Mouse (Mus musculus): Measurements from ENCODE around the gene Sparc. TPM values are rescaled to one million over a fixed set of nuclear protein-coding genes. Genes with fewer than 3 reads are reported as not detected.

Sparc gene
- total and polyA plus RNA-seq, 2 experiments = 28.0 to 110 TPM

DNA sequence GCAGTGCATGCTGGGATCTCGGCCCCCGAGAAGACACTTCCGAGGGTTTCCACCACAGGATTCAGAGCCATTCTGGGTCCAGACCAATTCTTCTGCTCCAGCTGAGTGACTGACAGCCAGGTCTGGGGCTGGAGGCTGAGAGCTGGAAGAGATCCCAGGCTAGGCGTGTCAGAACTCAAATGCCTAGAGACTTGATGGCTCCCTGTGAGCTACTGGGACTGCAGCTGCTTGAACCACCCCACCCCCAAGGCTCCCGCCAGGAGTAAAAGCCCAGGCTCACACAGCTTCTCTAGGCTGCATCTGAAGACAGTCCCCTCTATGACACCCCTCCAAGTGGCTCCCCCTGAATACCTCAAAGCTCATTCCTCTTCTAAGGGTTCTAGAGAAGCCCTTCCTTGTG lies 44.6 kb downstream of the Sparc start:
- no peak for DNase-seq (ENCODE audit: extremely low read depth, low read depth, low spot score)
- TF ChIP-seq CTCF (IDR thresholded peaks at IDR 0.05; ENCODE audit: low read depth, low read length) (no peak), POLR2A (IDR thresholded peaks at IDR 0.05; ENCODE audit: extremely low read depth, insufficient read depth, low read length) (no peak)
- 67% methylated on average over 5 of the region's 5 CpGs for WGBS

DNA sequence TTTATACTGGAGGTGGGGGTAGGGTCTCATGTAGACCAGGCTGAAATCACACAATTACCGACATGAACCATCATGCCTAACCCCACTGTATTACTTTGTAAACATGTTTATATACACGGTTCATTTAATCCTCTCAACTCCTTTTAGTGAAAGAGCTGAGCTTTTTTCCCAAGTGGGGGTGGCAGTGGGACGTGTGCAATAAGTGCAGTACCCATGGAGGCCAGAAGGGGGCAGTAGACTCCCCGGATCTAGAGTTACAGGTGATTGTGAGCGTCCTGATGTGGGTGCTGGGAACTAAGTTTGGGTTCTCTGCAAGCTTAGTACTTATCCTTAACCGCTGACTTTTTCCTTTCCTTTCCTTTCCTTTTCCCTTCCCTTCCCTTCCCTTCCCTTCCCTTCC lies 49.1 kb downstream of the Sparc start:
- no peaks in the 10 kb centered on the region for H3K79me2 ChIP-seq (ENCODE audit: control insufficient read depth, insufficient read depth, low read length)
- no peaks in the 10 kb centered on the region for H3K36me3 ChIP-seq (ENCODE audit: control insufficient read depth, insufficient read depth, low read length)
- no peak overlapping the region for H3K27ac ChIP-seq (replicated peaks; ENCODE audit: insufficient read depth, low read depth, low read length)
- H3K4me3 ChIP-seq (ENCODE audit: insufficient read depth, low read depth, low read length) = no peak overlapping the region
- no peak for DNase-seq (ENCODE audit: extremely low read depth, low read depth, low spot score)
- TF ChIP-seq POLR2A (IDR thresholded peaks at IDR 0.05; ENCODE audit: extremely low read depth, insufficient read depth, low read length) (no peak), CTCF (IDR thresholded peaks at IDR 0.05; ENCODE audit: low read depth, low read length) (peak; percentile 64)
- H3K27me3 ChIP-seq (ENCODE audit: control insufficient read depth, insufficient read depth, low read length) = no peaks in the 10 kb centered on the region
- no peak overlapping the region for H3K9ac ChIP-seq (ENCODE audit: low read depth, low read length)
- 61% methylated on average over 6 of the region's 6 CpGs for WGBS
- H3K4me1 ChIP-seq (ENCODE audit: control insufficient read depth, insufficient read depth, low read length) = no peaks in the 10 kb centered on the region

More for the DNA sequence above, 44.6 kb downstream of the Sparc start:
- Histone ChIP-seq H3K27me3 (ENCODE audit: control insufficient read depth, insufficient read depth, low read length) (no peaks in the 10 kb centered on the region), H3K4me3 (ENCODE audit: insufficient read depth, low read depth, low read length) (no peak overlapping the region), H3K4me1 (ENCODE audit: control insufficient read depth, insufficient read depth, low read length) (no peaks in the 10 kb centered on the region), H3K27ac (replicated peaks; ENCODE audit: insufficient read depth, low read depth, low read length) (no peak overlapping the region), H3K9ac (ENCODE audit: low read depth, low read length) (no peak overlapping the region), H3K79me2 (ENCODE audit: control insufficient read depth, insufficient read depth, low read length) (no peaks in the 10 kb centered on the region), H3K36me3 (ENCODE audit: control insufficient read depth, insufficient read depth, low read length) (no peaks in the 10 kb centered on the region)

DNA sequence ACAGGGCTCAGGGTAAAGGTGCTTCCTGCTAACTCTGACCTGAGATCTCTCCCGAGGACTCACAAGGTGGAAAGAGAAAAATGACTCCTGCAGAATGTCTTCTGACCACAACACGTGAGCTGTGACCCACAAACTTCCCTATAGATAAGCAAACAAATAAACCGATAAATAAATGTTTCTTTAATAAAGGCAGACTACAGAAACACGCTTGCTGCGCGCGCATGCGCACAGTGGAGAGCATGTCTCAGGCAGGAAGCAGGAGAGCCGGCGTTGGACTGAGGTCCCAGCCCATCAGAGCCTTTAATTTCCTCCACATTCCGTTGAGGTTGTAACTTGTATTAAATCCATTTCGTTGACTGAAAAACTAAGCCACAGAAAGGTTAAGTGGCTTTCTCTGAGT lies 49.6 kb downstream of the Sparc start:
- no peak overlapping the region for H3K9ac ChIP-seq (ENCODE audit: low read depth, low read length)
- no peaks in the 10 kb centered on the region for H3K27me3 ChIP-seq (ENCODE audit: control insufficient read depth, insufficient read depth, low read length)
- no peaks in the 10 kb centered on the region for H3K79me2 ChIP-seq (ENCODE audit: control insufficient read depth, insufficient read depth, low read length)
- no peak overlapping the region for H3K27ac ChIP-seq (replicated peaks; ENCODE audit: insufficient read depth, low read depth, low read length)
- TF ChIP-seq CTCF (IDR thresholded peaks at IDR 0.05; ENCODE audit: low read depth, low read length) = no peak
- TF ChIP-seq POLR2A (IDR thresholded peaks at IDR 0.05; ENCODE audit: extremely low read depth, insufficient read depth, low read length) = no peak
- H3K4me1 ChIP-seq (ENCODE audit: control insufficient read depth, insufficient read depth, low read length) = no peaks in the 10 kb centered on the region
- DNase-seq (ENCODE audit: extremely low read depth, low read depth, low spot score) = no peak
- 83% methylated on average over 12 of the region's 12 CpGs for whole genome bisulfite sequencing
- no peaks in the 10 kb centered on the region for H3K36me3 ChIP-seq (ENCODE audit: control insufficient read depth, insufficient read depth, low read length)
- H3K4me3 ChIP-seq (ENCODE audit: insufficient read depth, low read depth, low read length) = no peak overlapping the region

DNA sequence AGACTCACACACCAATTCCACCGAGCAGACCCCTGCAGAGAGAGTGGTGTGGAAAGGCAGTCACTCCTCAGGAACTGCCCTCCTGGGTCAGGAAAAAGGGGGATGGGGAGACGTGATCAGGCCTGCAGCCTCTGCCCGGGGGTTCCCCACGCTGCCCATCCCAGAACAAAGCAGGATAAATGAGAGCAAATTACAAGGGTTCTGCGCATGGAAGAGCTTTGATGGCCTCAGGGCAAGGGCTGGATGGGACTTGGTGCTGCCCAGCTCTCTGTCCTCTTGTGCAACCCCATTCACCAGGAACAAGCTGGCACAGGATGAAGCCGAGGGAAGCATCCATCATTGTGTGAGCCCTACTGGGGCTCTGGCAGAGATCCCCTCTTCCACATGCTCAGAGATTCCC lies 51.0 kb downstream of the Sparc start:
- WGBS = 73% methylated on average over 6 of the region's 6 CpGs
- Histone ChIP-seq H3K36me3 (ENCODE audit: control insufficient read depth, insufficient read depth, low read length) (no peaks in the 10 kb centered on the region), H3K9ac (ENCODE audit: low read depth, low read length) (no peak overlapping the region), H3K4me3 (ENCODE audit: insufficient read depth, low read depth, low read length) (no peak overlapping the region), H3K27me3 (ENCODE audit: control insufficient read depth, insufficient read depth, low read length) (no peaks in the 10 kb centered on the region), H3K27ac (replicated peaks; ENCODE audit: insufficient read depth, low read depth, low read length) (no peak overlapping the region), H3K79me2 (ENCODE audit: control insufficient read depth, insufficient read depth, low read length) (no peaks in the 10 kb centered on the region), H3K4me1 (ENCODE audit: control insufficient read depth, insufficient read depth, low read length) (no peaks in the 10 kb centered on the region)
- DNase-seq (ENCODE audit: extremely low read depth, low read depth, low spot score) = no peak
- TF ChIP-seq POLR2A (IDR thresholded peaks at IDR 0.05; ENCODE audit: extremely low read depth, insufficient read depth, low read length) (no peak), CTCF (IDR thresholded peaks at IDR 0.05; ENCODE audit: low read depth, low read length) (no peak)

DNA sequence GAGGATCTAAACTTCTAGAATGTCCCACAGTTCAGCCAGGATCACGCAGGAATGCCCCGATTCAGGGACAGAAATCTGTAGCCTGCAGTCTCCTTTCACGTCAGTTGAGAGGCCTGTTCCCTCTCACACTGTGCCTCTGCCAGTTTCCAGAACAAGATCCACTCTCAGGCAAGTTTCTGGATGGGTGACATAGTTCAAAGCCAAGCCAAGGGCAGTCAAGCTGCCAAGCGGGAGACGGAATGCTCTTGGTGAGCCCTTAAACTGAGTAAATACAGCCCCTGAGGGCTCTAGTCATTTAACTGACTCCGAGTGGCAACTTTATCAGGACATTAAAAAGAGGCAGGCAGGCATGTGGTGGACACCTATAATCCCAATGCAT lies 53.9 kb downstream of the Sparc start:
- H3K27ac ChIP-seq (replicated peaks; ENCODE audit: insufficient read depth, low read depth, low read length) = no peak overlapping the region
- no peak overlapping the region for H3K4me3 ChIP-seq (ENCODE audit: insufficient read depth, low read depth, low read length)
- H3K27me3 ChIP-seq (ENCODE audit: control insufficient read depth, insufficient read depth, low read length) = no peaks in the 10 kb centered on the region
- no peak overlapping the region for H3K9ac ChIP-seq (ENCODE audit: low read depth, low read length)
- H3K79me2 ChIP-seq (ENCODE audit: control insufficient read depth, insufficient read depth, low read length) = no peaks in the 10 kb centered on the region
- H3K36me3 ChIP-seq (ENCODE audit: control insufficient read depth, insufficient read depth, low read length) = no peaks in the 10 kb centered on the region
- no peaks in the 10 kb centered on the region for H3K4me1 ChIP-seq (ENCODE audit: control insufficient read depth, insufficient read depth, low read length)
- no peak for DNase-seq (ENCODE audit: extremely low read depth, low read depth, low spot score)
- WGBS = 67% methylated on average over 6 of the region's 6 CpGs
- TF ChIP-seq POLR2A (IDR thresholded peaks at IDR 0.05; ENCODE audit: extremely low read depth, insufficient read depth, low read length) = no peak
- TF ChIP-seq CTCF (IDR thresholded peaks at IDR 0.05; ENCODE audit: low read depth, low read length) = no peak

DNA sequence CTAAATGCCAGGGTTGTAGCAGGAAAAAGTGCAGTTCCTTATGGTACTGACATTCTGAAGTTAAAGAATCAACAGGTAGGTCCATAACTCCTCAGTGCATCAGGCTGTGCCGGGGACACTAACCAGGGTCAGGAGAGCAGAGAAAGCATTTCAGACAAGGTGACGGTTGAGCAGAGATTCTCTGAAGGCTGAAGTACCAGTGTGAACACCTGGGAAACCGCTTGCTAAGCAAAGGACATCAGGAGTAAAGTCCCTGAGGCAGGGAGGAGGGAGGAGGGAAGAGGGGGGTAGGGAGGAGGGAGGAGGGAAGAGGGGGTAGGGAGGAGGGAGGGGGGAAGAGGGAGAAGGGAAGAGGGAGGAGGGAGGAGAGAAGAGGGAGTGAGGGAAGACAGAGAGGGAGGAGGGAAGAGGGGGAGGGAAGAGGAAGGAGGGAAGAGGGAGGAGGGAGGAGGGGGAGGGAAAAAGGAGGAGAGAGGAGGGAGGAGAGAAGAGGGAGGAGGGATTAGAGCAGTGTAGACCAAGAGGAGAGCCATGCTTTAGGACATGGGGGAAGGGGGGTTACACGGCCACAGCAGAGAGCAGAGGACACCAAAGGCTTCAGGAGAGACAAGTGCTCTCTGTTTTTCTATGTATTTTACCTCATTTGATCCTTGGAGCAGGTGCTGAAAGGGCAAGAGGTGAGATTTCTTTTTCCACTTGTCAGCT lies 54.4 kb downstream of the Sparc start:
- Histone ChIP-seq H3K36me3 (ENCODE audit: control insufficient read depth, insufficient read depth, low read length) (no peaks in the 10 kb centered on the region), H3K79me2 (ENCODE audit: control insufficient read depth, insufficient read depth, low read length) (no peaks in the 10 kb centered on the region), H3K27ac (replicated peaks; ENCODE audit: insufficient read depth, low read depth, low read length) (no peak overlapping the region), H3K9ac (ENCODE audit: low read depth, low read length) (no peak overlapping the region), H3K4me1 (ENCODE audit: control insufficient read depth, insufficient read depth, low read length) (no peaks in the 10 kb centered on the region), H3K27me3 (ENCODE audit: control insufficient read depth, insufficient read depth, low read length) (no peaks in the 10 kb centered on the region), H3K4me3 (ENCODE audit: insufficient read depth, low read depth, low read length) (no peak overlapping the region)
- TF ChIP-seq POLR2A (IDR thresholded peaks at IDR 0.05; ENCODE audit: extremely low read depth, insufficient read depth, low read length) = no peak
- no peak for TF ChIP-seq CTCF (IDR thresholded peaks at IDR 0.05; ENCODE audit: low read depth, low read length)
- DNase-seq (ENCODE audit: extremely low read depth, low read depth, low spot score) = no peak
- WGBS = 76% methylated on average over 4 of the region's 4 CpGs
